Mouse (Mus musculus): ENCODE measurements at regions not wholly inside any gene's neighbourhood (a gene's known extent, or its start where the extent isn't known, plus 50 kb on each side); places are given as distances from the start of the nearest gene placed in this dataset.

- TF ChIP-seq CTCF (IDR thresholded peaks at IDR 0.05; ENCODE audit: low read depth) = no peak
- no peak for TF ChIP-seq EP300 (optimal IDR thresholded peaks at IDR 0.05)
Observed at GRCm38 (mm10) chr10:119064218-119064617, 175.6 kb downstream of the Cand1 start.

Data from stomach, postnatal 0 days (tissue).